Mouse (Mus musculus) hindbrain, embryonic 16.5 days (tissue): ENCODE measurements at regions not wholly inside any gene's neighbourhood (a gene's known extent, or its start where the extent isn't known, plus 50 kb on each side); places are given as distances from the start of the nearest gene placed in this dataset.

Source experiments
- ATAC-seq: fragments of 200-750 bp; cut with Nextera tagmentation; 2 replicates; pipeline ENCODE4 v1.8.0; 2017; ENCODE audit warnings: moderate TSS enrichment, moderate library complexity
- H3K27ac ChIP-seq: fragments of 300-500 bp; sonication (generic); 2 replicates; pipeline ENCODE4 v1.5.1; 2014; ENCODE audit warnings: low read depth, mild to moderate bottlenecking, control low read depth, low read length, moderate library complexity
- H3K27me3 ChIP-seq: fragments of 300-500 bp; sonication (generic); replicated peaks from 2 replicates; pipeline ENCODE4 v1.6.1; 2014; ENCODE audit warnings: low read length; ENCODE audit not compliant: control insufficient read depth, insufficient read depth
- H3K36me3 ChIP-seq: fragments of 300-500 bp; sonication (generic); 2 replicates; pipeline ENCODE4 v1.6.1; 2014; ENCODE audit warnings: mild to moderate bottlenecking, low read length, moderate library complexity, mixed read lengths; ENCODE audit not compliant: control insufficient read depth, insufficient read depth
- H3K4me1 ChIP-seq: fragments of 300-500 bp; sonication (generic); 2 replicates; pipeline ENCODE4 v1.6.1; 2014; ENCODE audit warnings: low read depth, low read length; ENCODE audit not compliant: control insufficient read depth, insufficient read depth
- H3K4me2 ChIP-seq: fragments of 300-500 bp; sonication (generic); 2 replicates; pipeline ENCODE4 v1.6.1; 2014; ENCODE audit warnings: mild to moderate bottlenecking, low read length, control low read depth, moderate library complexity
- H3K4me3 ChIP-seq: fragments of 300-500 bp; sonication (generic); 2 replicates; pipeline ENCODE4 v1.5.1; 2014; ENCODE audit warnings: mild to moderate bottlenecking, low read length, control low read depth, moderate library complexity
- H3K9ac ChIP-seq: fragments of 300-500 bp; sonication (generic); 2 replicates; pipeline ENCODE4 v1.6.1; 2014; ENCODE audit warnings: low read depth, mild to moderate bottlenecking, control low read depth, low read length, moderate library complexity
- H3K9me3 ChIP-seq: fragments of 300-500 bp; sonication (generic); 2 replicates; pipeline ENCODE4 v1.6.1; 2014; ENCODE audit warnings: mild to moderate bottlenecking, low read length, moderate library complexity; ENCODE audit not compliant: control insufficient read depth
- WGBS: fragments of 180-500 bp; shearing (Covaris S2); extraction: QIAGEN DNeasy Blood & Tissue Kit; methylation state at CpG from one replicate; pipeline ENCODE4 v1.1.7; 2014; 5-methylcytosine and 5-hydroxymethylcytosine counted together

- ATAC-seq = no peak
- Histone ChIP-seq H3K9me3 (no peaks in the 10 kb centered on the region), H3K4me2 (no peak overlapping the region), H3K27me3 (no peaks in the 10 kb centered on the region), H3K9ac (no peak overlapping the region), H3K4me3 (no peak overlapping the region), H3K4me1 (no peaks in the 10 kb centered on the region), H3K36me3 (no peaks in the 10 kb centered on the region), H3K27ac (no peak overlapping the region)
- WGBS = 96% methylated on average over 1 of the region's 1 CpGs
Measured at GRCm38 (mm10) chr1:45701516-45701915, 93.5 kb upstream of the Wdr75 start.

- 89% methylated on average over 2 of the region's 2 CpGs for WGBS
Measured at GRCm38 (mm10) chr1:45723369-45723768, 71.6 kb upstream of the Wdr75 start.

GRCm38 (mm10) chr1:45732958-45733357, 62.0 kb upstream of the Wdr75 start:
- H3K36me3 ChIP-seq = no peaks in the 10 kb centered on the region
- WGBS = 93% methylated on average over 3 of the region's 3 CpGs
- no peak overlapping the region for H3K4me2 ChIP-seq
- no peaks in the 10 kb centered on the region for H3K27me3 ChIP-seq
- no peak overlapping the region for H3K27ac ChIP-seq
- no peak overlapping the region for H3K9ac ChIP-seq
- no peaks in the 10 kb centered on the region for H3K4me1 ChIP-seq
- no peak overlapping the region for H3K4me3 ChIP-seq
- no peak for ATAC-seq
- H3K9me3 ChIP-seq = no peaks in the 10 kb centered on the region

More at GRCm38 (mm10) chr1:45723369-45723768, 71.6 kb upstream of the Wdr75 start:
- H3K27me3 ChIP-seq = no peaks in the 10 kb centered on the region
- H3K4me1 ChIP-seq = no peaks in the 10 kb centered on the region
- no peak overlapping the region for H3K4me2 ChIP-seq
- ATAC-seq = no peak
- H3K9ac ChIP-seq = no peak overlapping the region
- no peak overlapping the region for H3K27ac ChIP-seq
- H3K36me3 ChIP-seq = no peaks in the 10 kb centered on the region
- no peak overlapping the region for H3K4me3 ChIP-seq
- H3K9me3 ChIP-seq = no peaks in the 10 kb centered on the region

GRCm38 (mm10) chr1:45745136-45745535, 49.8 kb upstream of the Wdr75 start:
- Histone ChIP-seq H3K9ac (no peak overlapping the region), H3K27ac (no peak overlapping the region), H3K36me3 (no peaks in the 10 kb centered on the region), H3K4me2 (no peak overlapping the region), H3K4me3 (no peak overlapping the region), H3K9me3 (peaks cover 15% of the 10 kb centered on the region), H3K27me3 (no peaks in the 10 kb centered on the region), H3K4me1 (no peaks in the 10 kb centered on the region)
- no peak for ATAC-seq
- 97% methylated on average over 1 of the region's 1 CpGs for WGBS
